Mouse (Mus musculus): ENCODE measurements around the gene Gm45140.

The Gm45140 gene

DNA sequence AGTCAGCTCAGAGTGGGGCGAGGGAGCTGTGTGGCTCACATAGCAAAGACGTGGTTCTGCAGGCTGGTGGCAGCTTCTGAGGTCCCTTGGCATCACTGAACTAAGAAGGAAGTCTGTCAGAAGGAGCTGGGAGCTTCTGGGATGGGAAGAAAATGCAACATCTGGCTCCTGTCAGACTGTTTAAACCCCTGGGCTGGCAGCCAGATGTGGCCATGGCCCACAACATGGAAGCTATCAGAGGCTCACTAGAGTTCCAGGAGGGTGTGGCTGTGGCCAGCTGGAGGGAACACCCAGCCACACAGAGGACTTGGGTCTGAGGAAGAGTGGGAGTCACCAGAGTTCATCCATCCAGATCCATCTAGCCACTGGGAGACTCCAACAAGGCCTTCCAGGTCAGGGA is 88.7 kb downstream of the Gm45140 start:
- no peak for ATAC-seq (ENCODE audit: insufficient number of reproducible peaks, low FRiP score, low TSS enrichment)

DNA sequence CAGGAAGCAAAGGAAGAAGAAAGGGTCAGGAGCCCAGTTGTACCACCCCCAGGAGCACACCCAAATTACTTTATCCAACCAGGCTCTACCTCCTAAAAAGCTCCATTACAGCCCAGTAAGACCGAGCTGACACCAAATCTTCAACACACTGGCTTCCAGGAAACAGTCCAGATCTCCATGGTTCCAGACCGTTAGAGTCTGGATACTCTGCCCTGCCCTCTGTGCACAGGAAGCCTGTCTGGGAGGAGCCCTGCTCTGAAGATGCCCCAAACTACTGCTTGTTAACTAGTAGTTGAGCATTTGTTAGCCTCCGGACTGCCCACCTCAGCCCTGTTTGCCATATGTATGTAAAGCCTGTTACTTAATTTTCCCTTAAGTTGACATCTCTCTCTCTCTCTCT is 89.5 kb downstream of the Gm45140 start:
- no peak for ATAC-seq (ENCODE audit: insufficient number of reproducible peaks, low FRiP score, low TSS enrichment)

DNA sequence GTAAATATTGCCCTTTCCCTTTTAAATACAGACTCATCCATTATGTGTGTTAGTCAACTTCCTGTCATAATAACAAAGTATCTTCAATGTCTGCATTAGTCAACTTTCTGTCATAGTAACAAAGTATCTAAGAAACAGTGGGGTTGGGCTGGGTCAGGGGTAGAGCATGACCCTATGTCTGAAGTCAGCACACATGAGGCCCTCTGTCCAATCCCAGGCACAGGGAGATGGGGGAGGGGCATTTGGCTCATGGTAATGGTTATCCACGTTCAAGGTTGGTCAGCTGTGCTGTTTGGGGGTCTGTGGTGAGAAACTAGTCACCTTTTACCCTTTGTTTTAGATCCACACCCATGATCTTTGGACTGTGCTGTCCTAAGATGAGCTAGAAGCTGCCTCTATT is 90.3 kb downstream of the Gm45140 start:
- ATAC-seq (ENCODE audit: insufficient number of reproducible peaks, low FRiP score, low TSS enrichment), result no peak

DNA sequence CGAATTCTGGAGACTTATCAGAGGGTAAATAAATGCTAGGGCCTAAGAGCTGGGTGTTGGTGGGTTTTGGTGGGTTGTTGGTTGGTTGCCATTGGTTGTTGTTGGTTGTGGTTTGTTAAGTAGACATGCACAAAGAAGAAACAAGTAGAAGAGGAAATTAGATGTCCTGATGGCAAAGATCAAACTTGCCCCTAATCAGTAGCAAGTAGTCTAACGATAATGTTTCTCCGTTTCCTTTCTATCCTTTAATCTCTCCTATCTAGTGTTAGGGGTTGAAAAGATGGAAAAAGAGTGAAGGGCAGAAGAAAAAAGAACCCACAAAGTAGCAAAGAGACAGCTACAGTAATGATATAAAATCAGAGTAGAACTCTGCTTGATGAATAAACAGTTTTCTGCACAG is 91.0 kb downstream of the Gm45140 start:
- no peak for ATAC-seq (ENCODE audit: insufficient number of reproducible peaks, low FRiP score, low TSS enrichment)

DNA sequence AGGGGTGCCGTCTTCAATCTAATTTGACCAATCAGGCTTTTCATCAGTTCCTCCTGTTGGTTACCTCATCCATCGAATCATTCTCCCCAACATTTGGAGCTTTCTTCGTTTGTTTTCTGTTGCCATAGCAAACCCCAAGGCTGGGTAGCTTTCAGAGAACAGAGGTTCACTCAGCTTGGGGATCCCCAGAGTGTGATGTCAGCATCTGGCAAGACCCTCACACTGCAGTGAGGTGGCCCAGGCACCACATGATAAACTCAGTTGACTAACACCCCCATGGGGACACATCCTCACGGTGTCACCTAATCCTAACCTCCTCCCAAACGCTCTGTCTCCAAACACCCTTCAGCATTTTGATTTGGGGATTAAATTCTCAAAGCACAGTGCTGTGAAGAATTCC is 92.3 kb downstream of the Gm45140 start:
- ATAC-seq (ENCODE audit: insufficient number of reproducible peaks, low FRiP score, low TSS enrichment), result no peak

DNA sequence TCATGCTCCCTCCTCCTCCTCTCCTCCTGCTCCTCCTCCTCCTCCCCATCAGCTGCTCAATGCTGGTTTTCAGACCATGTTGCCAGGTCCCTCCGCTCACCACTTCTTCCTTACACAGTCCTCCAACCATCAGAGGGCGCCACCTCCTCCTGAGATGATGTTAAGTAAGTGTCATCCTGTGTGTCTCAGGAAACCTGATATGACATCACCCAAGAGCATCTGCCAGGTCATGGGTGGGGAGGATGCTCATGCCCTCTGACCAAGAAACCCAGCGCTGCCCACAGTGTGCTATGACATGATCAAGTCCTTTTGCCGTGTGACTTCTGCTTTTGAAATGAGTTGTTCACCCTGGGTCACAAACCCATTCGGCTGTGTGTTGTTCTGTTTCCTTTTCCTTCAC is 92.8 kb downstream of the Gm45140 start:
- ATAC-seq (ENCODE audit: insufficient number of reproducible peaks, low FRiP score, low TSS enrichment), result no peak

DNA sequence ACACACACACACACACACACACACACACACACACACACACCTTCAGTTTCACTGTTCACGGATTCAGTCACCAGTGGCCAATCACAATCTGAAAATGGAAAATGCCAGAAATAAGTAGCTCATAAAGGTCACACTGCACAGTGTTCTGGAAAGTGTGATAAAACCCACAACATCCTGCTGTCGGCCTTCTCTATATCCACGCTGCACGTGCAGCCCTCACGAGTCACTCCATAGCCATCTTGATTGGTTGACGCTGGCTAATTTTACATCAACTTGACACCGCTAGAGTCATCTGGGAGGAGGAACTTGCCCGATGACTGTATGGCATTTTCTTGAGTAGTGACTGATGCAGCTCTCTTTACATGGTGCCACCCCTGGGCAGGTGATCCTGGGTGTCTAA is 93.6 kb downstream of the Gm45140 start:
- no peak for ATAC-seq (ENCODE audit: insufficient number of reproducible peaks, low FRiP score, low TSS enrichment)

DNA sequence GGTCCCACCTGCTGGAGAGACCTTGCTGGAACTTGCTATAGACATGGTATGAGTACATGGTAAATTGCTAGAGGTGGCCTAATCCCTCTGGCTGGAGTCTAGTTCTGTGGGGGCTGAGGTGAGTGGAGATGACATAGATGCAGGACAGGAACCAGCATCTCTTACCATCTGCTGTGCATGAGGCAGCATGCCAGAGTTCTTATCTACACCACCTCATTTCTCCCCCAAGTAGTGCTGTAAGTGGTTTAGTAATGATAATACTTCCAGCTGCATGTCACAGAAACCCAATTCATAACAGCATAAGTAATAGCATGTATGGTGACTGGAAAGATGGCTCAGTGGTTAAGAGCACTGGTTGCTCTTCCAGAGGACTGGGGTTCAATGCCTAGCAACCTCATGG is 95.1 kb downstream of the Gm45140 start:
- no peak for ATAC-seq (ENCODE audit: insufficient number of reproducible peaks, low FRiP score, low TSS enrichment)

DNA sequence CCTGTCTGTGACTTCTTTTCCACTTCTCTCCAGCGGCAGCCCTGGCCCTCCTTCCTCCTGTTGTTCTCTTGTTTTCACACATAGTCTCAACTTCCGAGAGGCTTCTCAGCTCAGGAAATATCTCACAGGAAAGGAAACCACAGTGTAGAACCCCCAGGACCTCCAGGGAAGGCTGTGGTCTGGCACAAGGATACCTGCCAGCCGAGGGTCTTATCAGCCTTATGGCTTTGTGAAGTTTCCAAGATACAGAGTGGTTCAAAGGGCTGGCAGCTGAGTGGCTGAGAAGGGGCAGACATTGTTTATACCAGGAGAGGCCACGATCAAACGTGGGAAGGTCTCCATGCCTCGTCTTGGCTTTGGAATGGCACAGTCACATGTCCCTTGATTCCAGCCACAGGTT is 95.7 kb downstream of the Gm45140 start:
- ATAC-seq (ENCODE audit: insufficient number of reproducible peaks, low FRiP score, low TSS enrichment), result no peak
